Mouse (Mus musculus): ENCODE measurements around the gene Rcn3.
"Not testable (repeated sequence)": the region's sequence is repeated elsewhere in the genome, so short reads cannot be mapped to it uniquely, and the experiment has no call there.

Rcn3 gene

GRCm38 (mm10) chr7:45092048-45092447, at the start of gene Rcn3:
TSS of gene Rcn3 (minus strand) at chr7:45092221.
- peak; percentile 82 for DNase-seq

GRCm38 (mm10) chr7:45141319-45141718, 49.3 kb upstream of the Rcn3 start:
- DNase-seq, result no peak

GRCm38 (mm10) chr7:45139904-45140723, 48.1 kb upstream of the Rcn3 start:
- DNase-seq, result no peak

- DNase-seq, result no peak
Measured at GRCm38 (mm10) chr7:45138403-45138802, 46.4 kb upstream of the Rcn3 start.

GRCm38 (mm10) chr7:45137171-45138006, 45.4 kb upstream of the Rcn3 start:
- no peak for DNase-seq

- peak; percentile 97 for DNase-seq
Measured at GRCm38 (mm10) chr7:45135993-45136567, 44.1 kb upstream of the Rcn3 start, which contains the start of the genes Gm45713 and Flt3l. TSS of gene Gm45713 (minus strand) at chr7:45136231. TSS of gene Flt3l (minus strand) at chr7:45136432.

- no peak for DNase-seq
Measured at GRCm38 (mm10) chr7:45135370-45135769, 43.3 kb upstream of the Rcn3 start.

GRCm38 (mm10) chr7:45134544-45135026, 42.6 kb upstream of the Rcn3 start:
- DNase-seq, result peak; percentile 25

- DNase-seq, result no peak
Measured at GRCm38 (mm10) chr7:45133446-45134159, 41.6 kb upstream of the Rcn3 start.

GRCm38 (mm10) chr7:45131850-45132249, 39.8 kb upstream of the Rcn3 start:
- no peak for DNase-seq

- no peak for DNase-seq
Measured at GRCm38 (mm10) chr7:45129776-45130512, 37.9 kb upstream of the Rcn3 start.

GRCm38 (mm10) chr7:45129318-45129717, 37.3 kb upstream of the Rcn3 start:
- DNase-seq, result no peak

GRCm38 (mm10) chr7:45128624-45129246, 36.7 kb upstream of the Rcn3 start, which contains the start of gene Rpl13a:
TSS of gene Rpl13a (minus strand) at chr7:45128761.
- peak; percentile 97 for DNase-seq

GRCm38 (mm10) chr7:45127700-45128224, 35.7 kb upstream of the Rcn3 start:
- DNase-seq, result no peak

GRCm38 (mm10) chr7:45126844-45127699, 35.1 kb upstream of the Rcn3 start:
- no peak for DNase-seq

- DNase-seq, result no peak
Measured at GRCm38 (mm10) chr7:45126147-45126843, 34.3 kb upstream of the Rcn3 start.

- DNase-seq, result not testable (repeated sequence)
Measured at GRCm38 (mm10) chr7:45125649-45126048, 33.6 kb upstream of the Rcn3 start.

GRCm38 (mm10) chr7:45125144-45125600, 33.2 kb upstream of the Rcn3 start:
- no peak for DNase-seq
